Mouse (Mus musculus) large intestine, adult 2 months (tissue): ENCODE results near the gene Kif24. TPM values are rescaled to one million over a fixed set of nuclear protein-coding genes. Genes with fewer than 3 reads are reported as not detected.
A peak's percentile ranks its signal among the peaks of the same experiment; 100 is the strongest.

Experiments
- DNase-seq: peaks from one replicate; pipeline ENCODE4 v3.0.0-alpha.2; 2012; ENCODE audit warnings: low read depth, low spot score
- WGBS: fragments of 180-500 bp; shearing (Covaris S2); methylation state at CpG from one replicate; pipeline ENCODE4 v1.1.7; 2018; 5-methylcytosine and 5-hydroxymethylcytosine counted together
- polyA plus RNA-seq: library from polyadenylated mRNA; depleted of rRNA; stranded (reverse); fragments of >200 nt; gene quantifications from 2 replicates; pipeline ENCODE4 v1.2.3, GENCODE M21; 2012

The Kif24 gene
- polyA plus RNA-seq, 1 experiment: 2.1 TPM

DNA sequence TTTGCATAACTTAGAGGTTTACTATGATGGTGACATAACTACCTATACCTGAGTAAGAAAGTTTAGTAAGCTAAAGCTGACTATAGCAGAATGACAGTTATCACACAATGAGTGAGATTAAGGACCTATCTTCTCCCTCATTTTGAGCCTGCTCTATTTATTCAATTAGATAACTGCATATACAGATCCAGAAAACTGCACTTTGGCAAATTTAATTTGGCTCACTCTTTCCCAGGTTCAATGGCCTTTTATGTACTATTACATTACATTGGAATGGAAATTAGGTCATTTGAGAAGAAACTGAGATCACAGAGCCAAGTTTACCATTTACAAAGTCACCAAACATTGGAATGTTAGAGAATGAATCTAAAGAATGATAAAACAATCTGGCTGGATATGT is 47.7 kb downstream of the Kif24 start:
- no peak for DNase-seq

- DNase-seq: no peak
- 95% methylated on average over 1 of the region's 1 CpGs for WGBS
Observed at GRCm38 (mm10) chr4:41409341-41409740, 55.3 kb downstream of the Kif24 start.

DNA sequence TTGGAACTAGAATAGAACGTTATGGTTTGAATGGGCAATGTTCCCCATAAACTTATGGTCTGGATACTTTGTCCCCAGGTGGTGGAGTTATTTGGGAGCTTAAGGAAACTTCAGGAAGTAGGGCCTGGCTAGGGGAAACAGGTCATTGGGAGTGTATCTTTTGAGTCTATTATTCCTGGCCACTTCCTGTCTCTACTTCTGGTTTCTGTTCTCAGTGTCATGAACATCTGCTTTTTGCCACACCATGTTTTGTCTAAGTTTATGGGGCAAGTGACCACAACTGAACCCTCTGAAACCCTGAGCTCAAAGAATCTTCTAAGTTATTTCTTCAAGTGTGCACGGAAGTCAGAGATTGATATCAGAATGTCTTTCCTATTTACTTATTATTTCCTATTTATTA is 57.3 kb downstream of the Kif24 start:
- WGBS: 92% methylated on average over 2 of the region's 2 CpGs
- no peak for DNase-seq

DNA sequence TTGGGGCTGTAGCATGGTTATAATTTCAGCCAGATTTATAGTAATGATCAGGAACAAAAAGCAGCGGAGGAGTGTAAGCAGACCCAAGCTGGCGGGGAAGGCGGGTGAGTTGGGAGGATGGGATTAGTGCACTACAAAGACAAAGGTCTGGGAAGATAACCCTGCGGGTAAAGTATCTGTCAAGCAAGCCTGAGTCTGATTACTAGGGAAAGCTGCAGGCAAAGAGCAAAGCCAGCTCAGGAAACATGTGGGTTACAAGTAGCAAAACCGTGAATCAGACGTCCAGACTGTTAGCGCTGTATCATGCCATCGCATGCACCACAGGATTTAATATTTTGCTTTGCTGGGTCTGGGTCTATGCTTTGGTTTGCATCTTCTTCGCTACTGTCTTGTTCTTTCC is 58.1 kb downstream of the Kif24 start:
- no peak for DNase-seq
- 96% methylated on average over 9 of the region's 9 CpGs for WGBS

DNA sequence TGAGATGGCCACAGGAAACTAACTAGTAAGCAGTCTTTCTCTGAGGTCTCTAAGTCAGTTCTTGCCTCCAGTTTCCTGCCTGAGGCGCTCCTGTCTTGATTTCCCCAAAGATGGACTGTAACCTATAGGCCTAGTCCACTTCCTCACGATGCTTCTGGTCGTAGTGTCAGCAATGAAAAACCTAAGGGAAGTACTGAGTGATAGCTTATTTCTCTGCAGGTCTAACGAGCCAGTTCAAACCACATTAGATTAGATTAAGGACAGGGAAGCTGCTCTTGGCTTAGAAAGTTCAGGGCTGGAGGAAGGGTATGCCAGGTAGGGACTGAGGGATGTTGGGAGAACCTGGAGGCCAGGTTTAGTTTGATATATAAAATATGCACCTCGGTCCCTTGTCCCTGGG is 63.1 kb downstream of the Kif24 start:
- 90% methylated on average over 5 of the region's 5 CpGs for WGBS
- no peak for DNase-seq

DNA sequence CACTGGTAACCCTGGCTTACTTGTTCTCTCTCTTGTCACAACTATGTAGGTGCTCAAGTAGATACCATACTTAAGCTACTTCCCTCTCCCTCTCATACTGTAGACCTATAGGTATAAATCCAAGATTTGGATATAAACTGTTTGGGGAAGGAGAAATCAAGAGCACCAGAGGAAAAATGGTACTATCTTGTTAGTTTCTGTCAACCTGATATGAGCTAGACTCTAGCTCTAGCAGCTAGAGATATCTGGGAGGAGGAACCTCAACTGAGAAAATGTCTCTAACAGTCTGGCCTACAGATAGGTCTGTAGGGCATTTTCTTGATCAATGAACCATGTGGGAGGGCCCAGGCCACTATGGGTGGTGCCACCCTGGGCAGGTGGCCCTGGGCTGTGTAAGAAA is 63.5 kb downstream of the Kif24 start:
- no peak for DNase-seq

DNA sequence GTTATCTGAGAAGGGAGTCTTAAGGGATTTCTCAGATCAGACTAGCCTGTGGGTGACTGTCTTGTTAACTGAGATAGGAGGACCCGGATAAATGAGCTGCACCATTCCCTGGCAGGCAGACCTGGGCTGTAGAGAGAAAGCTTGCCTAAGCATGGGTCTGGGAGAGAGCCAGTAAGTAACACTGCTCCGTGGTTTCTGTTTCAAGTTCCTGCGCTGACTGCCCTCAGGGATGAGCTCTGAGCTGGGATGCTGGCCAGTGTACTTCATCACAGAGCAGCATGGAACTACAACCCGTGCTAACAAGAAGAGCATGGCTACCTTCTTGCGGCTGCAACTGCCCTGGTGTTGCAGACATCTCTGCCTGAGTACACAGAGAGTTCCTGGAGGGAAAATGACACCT is 64.8 kb downstream of the Kif24 start:
- 69% methylated on average over 5 of the region's 5 CpGs for WGBS
- DNase-seq: no peak

GRCm38 (mm10) chr4:41398353-41398752 is 66.3 kb downstream of the Kif24 start:
- no peak for DNase-seq
- WGBS: 90% methylated on average over 6 of the region's 6 CpGs

- WGBS: 77% methylated on average over 9 of the region's 9 CpGs
- no peak for DNase-seq
Observed at GRCm38 (mm10) chr4:41394651-41395050, 70.0 kb downstream of the Kif24 start.

DNA sequence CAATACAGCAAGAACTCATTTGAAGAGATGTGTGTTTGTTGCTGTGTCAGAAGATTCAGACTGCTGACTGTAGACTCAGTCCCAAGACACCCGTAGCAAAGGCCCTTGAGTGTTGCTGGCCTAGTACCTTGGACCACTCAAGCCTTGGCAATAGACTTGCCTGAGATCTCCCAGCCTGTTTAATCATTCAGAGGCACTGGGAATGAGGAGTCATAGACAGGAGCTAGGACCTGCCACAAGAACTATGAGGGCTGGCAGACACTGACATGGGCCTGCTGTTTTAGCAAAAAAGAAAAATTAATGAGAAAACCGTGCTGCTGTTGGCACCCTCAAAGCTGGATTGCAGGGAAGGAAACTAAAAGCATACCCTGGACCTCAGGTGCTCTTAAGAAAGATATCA is 73.7 kb downstream of the Kif24 start:
- no peak for DNase-seq
- 90% methylated on average over 2 of the region's 2 CpGs for WGBS

GRCm38 (mm10) chr4:41390122-41390521 is 74.6 kb downstream of the Kif24 start:
- peak; percentile 45 for DNase-seq
- WGBS: 23% methylated on average over 3 of the region's 3 CpGs

- WGBS: 90% methylated on average over 5 of the region's 5 CpGs
- no peak for DNase-seq
Observed at GRCm38 (mm10) chr4:41389240-41389639, 75.4 kb downstream of the Kif24 start.

DNA sequence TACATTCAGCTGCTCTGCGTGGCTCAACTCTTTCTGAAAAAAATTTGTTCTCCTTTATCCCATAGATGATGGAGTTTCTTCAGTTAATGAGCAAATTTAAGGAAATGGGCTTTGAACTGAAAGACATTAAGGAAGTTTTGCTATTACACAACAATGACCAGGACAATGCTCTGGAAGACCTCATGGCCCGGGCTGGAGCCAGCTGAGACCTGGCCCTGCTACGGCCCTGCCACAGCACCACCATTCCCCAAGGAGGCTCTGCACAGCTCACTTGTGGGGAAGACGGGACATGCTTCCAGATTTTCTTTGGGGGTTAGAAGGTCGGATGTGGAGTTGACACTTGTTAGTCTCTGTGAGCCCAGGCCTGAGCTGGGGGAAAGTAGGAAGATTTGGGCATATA is 76.1 kb downstream of the Kif24 start:
- WGBS: 78% methylated on average over 5 of the region's 5 CpGs
- no peak for DNase-seq

- 50% methylated on average over 7 of the region's 7 CpGs for WGBS
- peak; percentile 32 for DNase-seq
Observed at GRCm38 (mm10) chr4:41387755-41388469, 76.8 kb downstream of the Kif24 start.

DNA sequence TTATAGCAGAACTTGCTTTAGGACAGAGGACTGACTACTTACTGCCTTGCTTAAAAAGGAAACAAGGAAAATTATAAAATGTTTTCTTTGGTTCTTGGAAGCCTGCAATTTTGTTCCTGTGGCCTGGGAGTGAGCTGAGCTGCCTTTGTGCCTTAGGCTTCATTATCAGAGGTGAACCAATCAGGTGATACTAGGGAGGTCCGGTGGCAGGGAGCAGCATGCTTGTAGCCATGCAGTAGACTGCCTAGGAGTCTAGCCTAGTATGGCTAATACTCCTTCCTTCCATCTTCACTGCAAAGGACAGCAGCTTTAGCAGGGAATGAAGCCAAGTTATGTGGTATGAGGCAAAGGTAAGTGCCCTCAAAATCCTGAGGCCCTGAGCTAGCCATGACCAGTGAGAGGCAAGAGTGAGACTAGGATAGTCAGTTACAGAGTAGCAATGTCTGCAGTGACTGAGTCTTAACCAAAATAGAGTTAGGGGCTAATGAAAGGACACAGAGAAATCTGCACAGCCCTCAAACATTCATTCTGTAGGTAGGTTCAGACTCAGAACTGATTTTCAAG is 78.2 kb downstream of the Kif24 start:
- DNase-seq: no peak
- WGBS: 70% methylated on average over 1 of the region's 1 CpGs

DNA sequence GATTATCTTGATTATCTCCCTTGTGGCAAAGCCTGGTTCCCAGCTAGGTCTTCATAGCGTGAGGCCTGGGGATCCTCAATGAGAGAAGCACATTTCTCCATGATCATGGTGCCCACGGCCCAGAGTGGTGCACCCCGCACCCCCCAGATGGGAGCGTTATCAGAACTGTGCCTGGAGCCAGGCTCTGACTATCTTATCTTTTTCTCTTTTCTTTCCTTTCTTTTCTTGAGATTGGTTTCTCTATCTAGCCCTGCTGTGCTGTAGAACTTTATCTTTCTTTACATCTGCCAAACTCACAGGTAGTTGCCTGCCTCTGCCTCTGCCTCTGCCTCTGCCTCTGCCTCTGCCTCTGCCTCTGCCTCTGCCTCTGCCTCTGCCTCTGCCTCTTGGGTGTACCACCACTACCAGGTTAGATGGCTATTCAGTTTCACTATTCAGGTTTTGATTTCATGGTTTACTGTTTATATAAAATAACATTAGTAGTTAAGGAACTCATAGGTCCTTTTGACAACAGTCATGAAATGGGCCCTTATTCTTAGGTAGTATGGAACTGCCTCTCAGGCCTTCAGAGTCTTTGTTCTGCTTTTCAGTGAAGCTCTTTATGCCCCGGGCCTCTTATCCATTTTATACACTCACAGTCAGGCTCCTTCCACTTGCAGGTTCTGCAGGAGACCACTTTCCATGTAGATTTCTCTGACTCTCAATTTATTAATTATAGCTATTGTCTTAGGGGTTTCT is 83.3 kb downstream of the Kif24 start:
- DNase-seq: no peak
- 96% methylated on average over 5 of the region's 5 CpGs for WGBS

DNA sequence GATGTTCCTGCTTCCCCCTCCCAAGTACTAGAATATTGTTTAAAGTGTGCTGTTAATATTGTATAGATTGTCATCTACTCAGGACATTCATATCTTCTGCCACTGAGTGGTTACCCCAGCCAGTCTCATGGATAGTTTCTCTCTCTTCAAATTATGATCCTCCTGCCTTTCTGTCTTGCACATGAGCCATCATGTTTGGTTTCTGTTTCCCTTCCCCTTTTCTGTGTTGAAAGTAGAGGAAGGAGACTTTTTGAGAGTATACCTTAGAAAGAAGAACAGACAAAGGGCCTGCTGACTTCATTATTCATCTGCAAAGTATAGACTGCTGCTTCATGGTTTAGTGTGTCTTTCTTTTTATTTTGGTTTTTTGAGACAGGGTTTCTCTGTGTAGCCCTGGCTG is 87.1 kb downstream of the Kif24 start:
- DNase-seq: no peak

GRCm38 (mm10) chr4:41369702-41370437 is 94.8 kb downstream of the Kif24 start:
- no peak for DNase-seq
- 88% methylated on average over 9 of the region's 9 CpGs for WGBS

- WGBS: 76% methylated on average over 4 of the region's 4 CpGs
- DNase-seq: no peak
Observed at GRCm38 (mm10) chr4:41368198-41368597, 96.5 kb downstream of the Kif24 start.

- DNase-seq: no peak
- 92% methylated on average over 3 of the region's 3 CpGs for WGBS
Observed at GRCm38 (mm10) chr4:41361059-41361458, 103.6 kb downstream of the Kif24 start.

DNA sequence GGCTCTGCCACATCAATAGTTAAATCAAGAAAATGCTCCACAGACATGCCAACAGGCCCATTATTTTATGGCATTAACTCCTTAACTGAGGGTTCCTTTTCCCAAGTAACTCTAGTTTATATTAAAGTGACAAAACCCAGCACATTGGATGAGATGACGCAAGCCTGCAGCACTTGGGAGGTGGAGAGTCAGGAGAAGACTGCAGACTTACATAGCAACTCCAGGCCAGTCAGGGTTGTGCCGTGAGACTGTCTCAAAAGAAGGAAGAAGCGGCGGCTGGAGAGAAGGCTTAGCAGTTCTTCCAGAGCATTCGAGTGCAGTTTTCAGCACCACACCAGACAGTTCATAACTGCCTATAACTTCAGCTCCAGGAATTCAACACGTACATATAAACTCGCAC is 105.3 kb downstream of the Kif24 start:
- DNase-seq: no peak
- 79% methylated on average over 7 of the region's 7 CpGs for WGBS
